Mouse (Mus musculus): ENCODE data around the gene Wdr12. TPM values are rescaled to one million over a fixed set of nuclear protein-coding genes. Genes with fewer than 3 reads are reported as not detected.

Wdr12 gene
- 0.62 and 0.82 TPM in 2 replicates for polyA plus RNA-seq (2012; rRNA removed)

DNA sequence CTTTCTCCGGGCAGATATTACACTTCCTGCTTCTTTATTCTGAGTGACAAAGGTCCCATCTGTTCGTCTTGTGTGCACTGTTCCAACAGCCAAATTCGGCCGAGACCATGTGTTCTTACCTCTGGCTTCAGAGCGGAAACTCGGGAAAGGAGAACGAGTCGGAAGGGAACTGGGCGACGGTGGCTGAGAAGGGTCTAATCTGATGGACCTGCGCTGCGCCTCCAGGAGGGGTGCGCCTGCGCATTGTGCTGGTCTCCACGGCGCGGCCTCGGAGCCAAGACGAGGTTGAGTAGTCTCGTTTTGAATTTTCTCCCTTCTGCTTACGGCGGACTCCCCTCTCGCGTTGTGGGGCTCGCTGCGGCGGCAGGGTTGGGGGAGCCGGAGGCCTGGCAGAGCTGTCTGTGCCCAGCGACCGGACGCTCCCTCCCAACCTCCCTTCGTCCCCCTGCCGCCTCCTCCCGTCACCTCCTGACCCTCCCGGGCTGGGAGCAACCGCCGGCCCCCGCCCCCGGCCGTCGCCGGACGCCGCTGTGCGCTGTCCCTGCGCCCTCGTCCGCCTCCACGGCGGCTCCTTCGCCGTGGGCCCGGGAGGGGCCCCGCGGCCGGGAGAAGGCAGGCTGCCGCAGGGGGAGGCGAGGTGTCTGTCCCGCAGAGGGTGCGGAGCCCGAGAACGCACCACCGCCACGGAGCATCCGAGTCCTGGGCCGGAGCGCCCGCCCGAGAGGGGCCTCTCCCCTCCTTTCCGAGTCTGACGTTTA is at the start of gene Wdr12, which contains the start of gene Carf:
Wdr12 (minus strand) TSS at position 622 of the 758 bp plus-strand sequence.
Carf (plus strand) TSS at position 224 of the 758 bp plus-strand sequence.

DNA sequence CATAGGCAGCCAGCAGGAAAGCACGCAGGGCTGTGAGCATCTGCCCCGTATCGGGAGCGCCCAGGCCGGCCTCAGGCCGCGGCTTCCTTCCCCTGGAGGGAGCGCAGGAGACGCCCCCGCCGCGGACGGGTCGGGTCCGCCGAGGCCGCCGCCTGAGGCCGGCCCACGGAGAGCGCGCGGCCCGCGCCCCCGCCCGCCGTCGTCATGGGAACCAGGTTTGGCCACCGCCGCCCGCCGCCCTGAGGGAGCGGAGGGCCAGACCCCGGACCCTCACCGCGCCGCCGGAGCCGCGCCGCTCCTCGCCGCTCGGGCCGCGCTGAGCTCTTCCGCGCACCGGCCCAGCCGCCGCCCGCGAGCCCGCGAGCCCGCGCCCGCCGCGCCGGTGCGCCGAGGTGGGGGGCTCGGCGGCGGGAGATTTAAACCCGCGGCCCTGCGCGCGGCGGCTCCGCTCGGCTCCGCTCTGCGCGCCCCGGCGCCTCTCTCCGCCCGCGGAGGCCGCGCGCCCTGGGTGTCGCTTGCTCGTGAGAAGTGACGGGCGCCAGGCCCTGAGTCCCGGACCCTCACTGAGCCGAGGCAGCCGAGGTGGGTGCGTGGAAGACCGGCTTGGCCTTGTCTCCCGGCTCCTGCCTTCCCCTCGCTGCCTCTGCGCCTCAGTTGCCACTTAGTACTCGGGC is 55.5 kb downstream of the Wdr12 start, which contains the start of gene Ica1l:
Ica1l (minus strand) TSS at position 389 of the 674 bp plus-strand sequence.

Other genes with a start within 250 kb of the Wdr12 start
- gene Fam117b, start 185.6 kb downstream of the Wdr12 start, polyA plus RNA-seq (2012; rRNA removed): 3.1 and 3.5 TPM in 2 replicates
- gene Ica1l, start 55.5 kb downstream of the Wdr12 start, polyA plus RNA-seq (2012; rRNA removed): 0.02 and 0.06 TPM in 2 replicates
- 0.10 and 0.47 TPM in 2 replicates for gene Carf, start 398 bp downstream of the Wdr12 start, polyA plus RNA-seq (2012; rRNA removed)
- gene Nbeal1, start 82.0 kb upstream of the Wdr12 start, polyA plus RNA-seq (2012; rRNA removed): 0.23 and 0.39 TPM in 2 replicates
- 0.92 and 1.4 TPM in 2 replicates for gene Cyp20a1, start 244.7 kb upstream of the Wdr12 start, polyA plus RNA-seq (2012; rRNA removed)